Mouse (Mus musculus) heart, postnatal 0 days (tissue): ENCODE data around the gene Fyb.

Source experiments
- CTCF ChIP-seq: IDR thresholded peaks from 2 replicates; pipeline ENCODE4 v1.5.1; 2016; ENCODE audit warnings: antibody characterized with exemption, control low read depth, low read depth
- EP300 ChIP-seq: IDR thresholded peaks from 2 replicates; pipeline ENCODE4 v1.6.1; 2016; ENCODE audit warnings: antibody characterized with exemption, low read depth

DNA sequence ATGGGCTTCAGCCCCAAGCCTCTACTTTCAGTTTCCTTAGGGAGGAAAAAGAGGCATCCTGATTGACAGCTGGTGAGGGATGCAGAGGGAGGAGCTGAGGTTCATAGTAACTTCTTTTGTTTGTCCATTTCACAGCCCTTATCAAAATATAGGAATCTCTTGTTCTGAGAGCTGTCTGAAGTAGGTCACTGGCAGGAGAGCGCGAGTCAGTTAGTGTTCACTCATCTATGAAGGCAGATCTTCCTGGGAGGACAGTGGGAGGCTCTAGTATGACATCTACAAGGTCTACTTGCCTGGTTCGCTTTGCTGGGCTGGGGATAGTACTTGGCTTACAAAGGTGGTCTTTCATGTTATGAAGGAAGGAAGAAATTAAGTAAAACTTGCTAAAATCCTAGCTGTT is 46.0 kb downstream of the Fyb start:
- TF ChIP-seq CTCF, result no peak
- no peak for TF ChIP-seq EP300
